In genomic region chr15:25787406-25787805, GRCm38 (mm10) we compare ENCODE assay signal across 19 mouse cellular contexts. TPM values are rescaled to one million over a fixed set of nuclear protein-coding genes. Genes with fewer than 3 reads are reported as not detected.
DNase-seq lines count a peak whose midpoint lies in the region; ATAC-seq and TF ChIP-seq lines count a peak whose summit lies in the region.
"Had no signal": no experiment of that assay in that cellular context is flagged by ENCODE, and none has a peak within 500 bp of the region (broad histone marks: within the 10 kb centered on the region; RNA-seq: fewer than 3 reads in every experiment).

No protein-coding gene starts in this region.

- no peak overlapping the region for H3K4me3 ChIP-seq in hindbrain, embryonic 12.5 days
- no peak overlapping the region for H3K4me3 ChIP-seq in hindbrain, embryonic 11.5 days (ENCODE audit: low read depth, low read length)
- no peak overlapping the region for H3K4me3 ChIP-seq in midbrain, postnatal 0 days (ENCODE audit: low read depth, low read length)
- H3K4me3 ChIP-seq in midbrain, embryonic 16.5 days (ENCODE audit: low read depth, low read length), result no peak overlapping the region
- H3K4me3 ChIP-seq in embryonic facial prominence, embryonic 15.5 days (replicated peaks), result no peak overlapping the region
- no peak overlapping the region for H3K4me3 ChIP-seq in heart, embryonic 10.5 days
- H3K4me3 ChIP-seq: heart, embryonic 15.5 days; kidney, embryonic 15.5 days had no signal

- DNase-seq in hindbrain, embryonic 11.5 days (ENCODE audit: low spot score), result no peak
- peak; percentile 38 for DNase-seq in midbrain, postnatal 0 days (ENCODE audit: low spot score)
- DNase-seq in ovary, postnatal 36 days (ENCODE audit: low spot score), result no peak
- no peak for DNase-seq in heart, embryonic 10.5 days (ENCODE audit: low spot score)
- DNase-seq: adrenal gland, postnatal 36 days; cerebellum, adult 11 months; cerebellum, postnatal 10 days; forebrain, postnatal 0 days; heart, postnatal 36 days; kidney, adult 11 months; kidney, postnatal 36 days; lung, postnatal 14 days had no signal

- no peak for ATAC-seq in hindbrain, embryonic 12.5 days (ENCODE audit: low FRiP score)
- no peak for ATAC-seq in hindbrain, embryonic 11.5 days (ENCODE audit: low FRiP score)
- ATAC-seq in midbrain, postnatal 0 days (ENCODE audit: low FRiP score), result no peak
- ATAC-seq in midbrain, embryonic 16.5 days, result no peak
- ATAC-seq in embryonic facial prominence, embryonic 15.5 days (ENCODE audit: insufficient number of reproducible peaks, low FRiP score, low TSS enrichment, low read depth), result no peak
- ATAC-seq: forebrain, postnatal 0 days had no signal

- H3K4me2 ChIP-seq in hindbrain, embryonic 12.5 days (replicated peaks), result no peak overlapping the region
- no peak overlapping the region for H3K4me2 ChIP-seq in hindbrain, embryonic 11.5 days (replicated peaks; ENCODE audit: low read depth, low read length)
- H3K4me2 ChIP-seq in midbrain, postnatal 0 days (ENCODE audit: low read depth, low read length, poor library complexity, severe bottlenecking), result no peak overlapping the region
- H3K4me2 ChIP-seq in midbrain, embryonic 16.5 days (ENCODE audit: low read length), result no peak overlapping the region
- H3K4me2 ChIP-seq in embryonic facial prominence, embryonic 15.5 days (replicated peaks), result no peak overlapping the region
- H3K4me2 ChIP-seq: heart, embryonic 15.5 days; kidney, embryonic 15.5 days; midbrain, embryonic 11.5 days had no signal

- peaks cover 4% of the 10 kb centered on the region; the same call in 1 of the 2 replicates for H3K4me1 ChIP-seq in hindbrain, embryonic 12.5 days
- no peaks in the 10 kb centered on the region for H3K4me1 ChIP-seq in hindbrain, embryonic 11.5 days (replicated peaks; ENCODE audit: control insufficient read depth, insufficient read depth, low read length)
- no peaks in the 10 kb centered on the region for H3K4me1 ChIP-seq in midbrain, postnatal 0 days (ENCODE audit: insufficient read depth, low read length)
- H3K4me1 ChIP-seq in midbrain, embryonic 16.5 days (ENCODE audit: control insufficient read depth, insufficient read depth, low read length), result no peaks in the 10 kb centered on the region
- H3K4me1 ChIP-seq in embryonic facial prominence, embryonic 15.5 days, result peaks cover 25% of the 10 kb centered on the region
- no peaks in the 10 kb centered on the region for H3K4me1 ChIP-seq in heart, embryonic 10.5 days

- WGBS in hindbrain, embryonic 12.5 days, result 57% methylated on average over 9 of the region's 9 CpGs
- WGBS in hindbrain, embryonic 11.5 days, result 64% methylated on average over 9 of the region's 9 CpGs
- WGBS in midbrain, postnatal 0 days, result 65% methylated on average over 9 of the region's 9 CpGs
- WGBS in midbrain, embryonic 16.5 days, result 68% methylated on average over 9 of the region's 9 CpGs
- 57% methylated on average over 9 of the region's 9 CpGs for WGBS in embryonic facial prominence, embryonic 15.5 days
- WGBS in heart, embryonic 10.5 days, result 87% methylated on average over 9 of the region's 9 CpGs

- TF ChIP-seq CTCF in midbrain, postnatal 0 days (IDR thresholded peaks at IDR 0.05), result no peak

- peak overlapping the region; percentile 3; the same call in 1 of the 2 replicates for H3K27ac ChIP-seq in hindbrain, embryonic 12.5 days
- H3K27ac ChIP-seq in hindbrain, embryonic 11.5 days (ENCODE audit: low read depth, low read length), result no peak overlapping the region
- no peak overlapping the region for H3K27ac ChIP-seq in midbrain, postnatal 0 days (ENCODE audit: low read depth, low read length)
- H3K27ac ChIP-seq in midbrain, embryonic 16.5 days (ENCODE audit: low read length), result no peak overlapping the region
- peak overlapping the region; percentile 63; the same call in 1 of the 2 replicates for H3K27ac ChIP-seq in embryonic facial prominence, embryonic 15.5 days (replicated peaks)
- H3K27ac ChIP-seq in heart, embryonic 10.5 days, result no peak overlapping the region
- H3K27ac ChIP-seq: heart, embryonic 15.5 days; kidney, embryonic 15.5 days; stomach, postnatal 0 days had no signal

- no peaks in the 10 kb centered on the region for H3K9me3 ChIP-seq in hindbrain, embryonic 12.5 days (replicated peaks)
- no peaks in the 10 kb centered on the region for H3K9me3 ChIP-seq in hindbrain, embryonic 11.5 days (ENCODE audit: control insufficient read depth, low read length)
- H3K9me3 ChIP-seq in midbrain, postnatal 0 days (ENCODE audit: low read length), result no peaks in the 10 kb centered on the region
- H3K9me3 ChIP-seq in midbrain, embryonic 16.5 days (replicated peaks; ENCODE audit: control insufficient read depth, low read length, poor library complexity, severe bottlenecking), result no peaks in the 10 kb centered on the region
- H3K9me3 ChIP-seq in embryonic facial prominence, embryonic 15.5 days (replicated peaks), result no peaks in the 10 kb centered on the region
- no peaks in the 10 kb centered on the region for H3K9me3 ChIP-seq in heart, embryonic 10.5 days
- H3K9me3 ChIP-seq: heart, embryonic 15.5 days; kidney, embryonic 15.5 days had no signal

- peaks cover 60% of the 10 kb centered on the region for H3K36me3 ChIP-seq in hindbrain, embryonic 12.5 days
- H3K36me3 ChIP-seq in hindbrain, embryonic 11.5 days (ENCODE audit: control insufficient read depth, insufficient read depth, low read length), result peaks cover 7% of the 10 kb centered on the region; the same call in 1 of the 2 replicates
- peaks cover 11% of the 10 kb centered on the region for H3K36me3 ChIP-seq in midbrain, postnatal 0 days (ENCODE audit: insufficient read depth, low read length)
- H3K36me3 ChIP-seq in midbrain, embryonic 16.5 days (ENCODE audit: control insufficient read depth, insufficient read depth, low read length), result no peaks in the 10 kb centered on the region
- H3K36me3 ChIP-seq in embryonic facial prominence, embryonic 15.5 days, result peaks cover 50% of the 10 kb centered on the region
- peaks cover 85% of the 10 kb centered on the region for H3K36me3 ChIP-seq in heart, embryonic 10.5 days

- no peaks in the 10 kb centered on the region for H3K27me3 ChIP-seq in hindbrain, embryonic 12.5 days
- no peaks in the 10 kb centered on the region for H3K27me3 ChIP-seq in hindbrain, embryonic 11.5 days (ENCODE audit: control insufficient read depth, insufficient read depth, low read length)
- H3K27me3 ChIP-seq in midbrain, postnatal 0 days (ENCODE audit: insufficient read depth, low read length), result no peaks in the 10 kb centered on the region
- no peaks in the 10 kb centered on the region for H3K27me3 ChIP-seq in midbrain, embryonic 16.5 days (ENCODE audit: control insufficient read depth, insufficient read depth, low read depth, low read length)
- H3K27me3 ChIP-seq in embryonic facial prominence, embryonic 15.5 days, result no peaks in the 10 kb centered on the region
- H3K27me3 ChIP-seq in heart, embryonic 10.5 days (ENCODE audit: insufficient read depth, poor library complexity, severe bottlenecking), result no peaks in the 10 kb centered on the region
- H3K27me3 ChIP-seq: heart, embryonic 15.5 days; kidney, embryonic 15.5 days had no signal

- H3K9ac ChIP-seq in hindbrain, embryonic 12.5 days, result no peak overlapping the region
- H3K9ac ChIP-seq in hindbrain, embryonic 11.5 days (ENCODE audit: low read depth, low read length), result no peak overlapping the region
- no peak overlapping the region for H3K9ac ChIP-seq in midbrain, postnatal 0 days (replicated peaks; ENCODE audit: low read length, poor library complexity, severe bottlenecking)
- no peak overlapping the region for H3K9ac ChIP-seq in midbrain, embryonic 16.5 days (ENCODE audit: low read depth, low read length)
- H3K9ac ChIP-seq in embryonic facial prominence, embryonic 15.5 days, result no peak overlapping the region
- H3K9ac ChIP-seq: forebrain, postnatal 0 days; heart, embryonic 15.5 days; kidney, embryonic 15.5 days had no signal

RNA-seq across cellular contexts. Expression of gene Retreg1, which starts 55.6 kb away (rescaled TPM):
- 4.5 and 4.7 TPM in 2 replicates for polyA plus RNA-seq in hindbrain, embryonic 12.5 days (2016; fragmentation: Nextera tagmentation; extraction: Ambion mirVana)
- polyA plus RNA-seq in hindbrain, embryonic 11.5 days (2014; fragmentation: Nextera tagmentation; extraction: Ambion mirVana), result 3.5 and 4.6 TPM in 2 replicates
- 29.0 and 44.6 TPM in 2 replicates for total RNA-seq in midbrain, postnatal 0 days (2014; rRNA removed)
- polyA plus RNA-seq in midbrain, postnatal 0 days (2015; fragmentation: Nextera tagmentation; extraction: Ambion mirVana), result 21.9 and 28.0 TPM in 2 replicates
- 16.1 and 18.4 TPM in 2 replicates for polyA plus RNA-seq in midbrain, embryonic 16.5 days (2015; fragmentation: Nextera tagmentation; extraction: Ambion mirVana)
- polyA plus RNA-seq in embryonic facial prominence, embryonic 15.5 days (2015; fragmentation: Nextera tagmentation; extraction: Ambion mirVana), result 11.0 and 14.6 TPM in 2 replicates
- 20.2 and 38.4 TPM in 2 replicates for polyA plus RNA-seq in heart, embryonic 10.5 days (2016; fragmentation: Nextera tagmentation; extraction: Ambion mirVana)

Comparison
In these comparisons a context has a peak if more than half of its experiments do, and no peak if none do; other contexts are left out.
1. H3K27ac ChIP-seq: peak in hindbrain, embryonic 12.5 days (single experiment) and embryonic facial prominence, embryonic 15.5 days (single experiment); none in hindbrain, embryonic 11.5 days (single experiment), midbrain, postnatal 0 days (single experiment), midbrain, embryonic 16.5 days (single experiment) and heart, embryonic 10.5 days (single experiment).